Mouse (Mus musculus) MEL-GATA-1-ER (cell line): Measurements from ENCODE around the gene Cfdp1.

Experiments used
- DNase-seq: peaks from one replicate; pipeline ENCODE4 v3.0.0-alpha.2; 2012; ENCODE audit warnings: low read depth; ENCODE audit errors: extremely low read depth

Gene Cfdp1

GRCm38 (mm10) chr8:111801456-111801855 is 52.6 kb downstream of the Cfdp1 start:
- DNase-seq = no peak

- no peak for DNase-seq
These were observed 57.6 kb downstream of the Cfdp1 start for GRCm38 (mm10) chr8:111796528-111796927.

GRCm38 (mm10) chr8:111793324-111793917 is 60.7 kb downstream of the Cfdp1 start:
- no peak for DNase-seq

GRCm38 (mm10) chr8:111789639-111790038 is 64.5 kb downstream of the Cfdp1 start:
- no peak for DNase-seq

GRCm38 (mm10) chr8:111789200-111789599 is 64.9 kb downstream of the Cfdp1 start:
- DNase-seq = no peak

GRCm38 (mm10) chr8:111788497-111788896 is 65.6 kb downstream of the Cfdp1 start:
- DNase-seq = no peak

- DNase-seq = no peak
These were observed 66.0 kb downstream of the Cfdp1 start for GRCm38 (mm10) chr8:111788085-111788484.

GRCm38 (mm10) chr8:111787683-111788082 is 66.4 kb downstream of the Cfdp1 start:
- DNase-seq = no peak

GRCm38 (mm10) chr8:111786701-111787588 is 67.1 kb downstream of the Cfdp1 start:
- DNase-seq = no peak

GRCm38 (mm10) chr8:111786116-111786515 is 68.0 kb downstream of the Cfdp1 start:
- DNase-seq = peak; percentile 42

- no peak for DNase-seq
These were observed 71.3 kb downstream of the Cfdp1 start for GRCm38 (mm10) chr8:111782671-111783394.

- DNase-seq = no peak
These were observed 71.9 kb downstream of the Cfdp1 start for GRCm38 (mm10) chr8:111782161-111782560.

GRCm38 (mm10) chr8:111780697-111781424 is 73.2 kb downstream of the Cfdp1 start:
- no peak for DNase-seq

GRCm38 (mm10) chr8:111779690-111780089 is 74.4 kb downstream of the Cfdp1 start:
- DNase-seq = no peak

GRCm38 (mm10) chr8:111778801-111779200 is 75.3 kb downstream of the Cfdp1 start:
- no peak for DNase-seq

GRCm38 (mm10) chr8:111776492-111776891 is 77.6 kb downstream of the Cfdp1 start:
- peak; percentile 80 for DNase-seq

GRCm38 (mm10) chr8:111775766-111776165 is 78.3 kb downstream of the Cfdp1 start:
- no peak for DNase-seq

- no peak for DNase-seq
These were observed 80.6 kb downstream of the Cfdp1 start for GRCm38 (mm10) chr8:111773476-111773875.

GRCm38 (mm10) chr8:111773057-111773456 is 81.0 kb downstream of the Cfdp1 start:
- DNase-seq = no peak

- no peak for DNase-seq
These were observed 82.0 kb downstream of the Cfdp1 start for GRCm38 (mm10) chr8:111772083-111772482.

- no peak for DNase-seq
These were observed 82.5 kb downstream of the Cfdp1 start for GRCm38 (mm10) chr8:111771625-111772020.
